Mouse (Mus musculus) embryo, embryonic 10.5 days (tissue): ENCODE data around the gene Gm648.
"Not testable (repeated sequence)": the region's sequence is repeated elsewhere in the genome, so short reads cannot be mapped to it uniquely, and the experiment has no call there.

Experiments
- DNase-seq: peaks from one replicate; pipeline ENCODE4 v3.0.0-alpha.2; 2015; ENCODE audit warnings: low spot score

Gene Gm648

GRCm38 (mm10) chrX:56549506-56549905 lies at the start of gene Gm648:
Gene Gm648, minus strand, starts transcription at chrX:56549606.
- no peak for DNase-seq

- peak; percentile 93 for DNase-seq
These were observed 48.7 kb upstream of the Gm648 start, which contains the start of gene Mmgt1 for GRCm38 (mm10) chrX:56597887-56598640. Gene Mmgt1, minus strand, starts transcription at chrX:56598069.

- DNase-seq: peak; percentile 26
These were observed 47.9 kb upstream of the Gm648 start for GRCm38 (mm10) chrX:56597219-56597886.

- no peak for DNase-seq
These were observed 28.8 kb upstream of the Gm648 start for GRCm38 (mm10) chrX:56578200-56578599.

GRCm38 (mm10) chrX:56572465-56572864 lies 23.1 kb upstream of the Gm648 start:
- DNase-seq: peak; percentile 18

- no peak for DNase-seq
These were observed 4.2 kb upstream of the Gm648 start for GRCm38 (mm10) chrX:56553584-56553983.

- peak; percentile 56 for DNase-seq
These were observed 12.2 kb downstream of the Gm648 start for GRCm38 (mm10) chrX:56537162-56537561.

GRCm38 (mm10) chrX:56531266-56531665 lies 18.1 kb downstream of the Gm648 start:
- DNase-seq: peak; percentile 61

- not testable (repeated sequence) for DNase-seq
These were observed 25.0 kb downstream of the Gm648 start, which contains the start of gene Gm10477 for GRCm38 (mm10) chrX:56524442-56524841. Gene Gm10477, plus strand, starts transcription at chrX:56524742.

GRCm38 (mm10) chrX:56497241-56497640 lies 52.2 kb downstream of the Gm648 start:
- no peak for DNase-seq
